Mouse (Mus musculus) left cerebral cortex, postnatal 36 days (tissue): ENCODE measurements around the gene 2300002M23Rik. TPM values are rescaled to one million over a fixed set of nuclear protein-coding genes. Genes with fewer than 3 reads are reported as not detected.

ENCODE experiments used
- DNase-seq, 2 experiments: peaks; one replicate each; pipeline ENCODE4 v3.0.0; 2021 to 2022; ENCODE audit warnings: low spot score in 2 of 2, mixed read lengths in 1 of 2
- intact Hi-C: fragments of 180-260 bp; cut with DNase I; formaldehyde crosslinking; loops from one replicate; pipeline ENCODE4 v1.15.1; 2025
- total RNA-seq, 2 experiments: library from RNA; stranded (reverse); gene quantifications; 2 replicates each; pipeline ENCODE4 v1.2.3; 2021

The 2300002M23Rik gene
- total RNA-seq, 2 experiments from 2014 or later, result not detected

- DNase-seq, result no peak
- intact Hi-C loops, result no loop called here
These were observed 12.4 kb upstream of the 2300002M23Rik start for GRCm38 (mm10) chr17:35554761-35555397.

- DNase-seq, result no peak
- intact Hi-C loops, result no loop called here
These were observed 11.0 kb upstream of the 2300002M23Rik start for GRCm38 (mm10) chr17:35556186-35556765.

DNA sequence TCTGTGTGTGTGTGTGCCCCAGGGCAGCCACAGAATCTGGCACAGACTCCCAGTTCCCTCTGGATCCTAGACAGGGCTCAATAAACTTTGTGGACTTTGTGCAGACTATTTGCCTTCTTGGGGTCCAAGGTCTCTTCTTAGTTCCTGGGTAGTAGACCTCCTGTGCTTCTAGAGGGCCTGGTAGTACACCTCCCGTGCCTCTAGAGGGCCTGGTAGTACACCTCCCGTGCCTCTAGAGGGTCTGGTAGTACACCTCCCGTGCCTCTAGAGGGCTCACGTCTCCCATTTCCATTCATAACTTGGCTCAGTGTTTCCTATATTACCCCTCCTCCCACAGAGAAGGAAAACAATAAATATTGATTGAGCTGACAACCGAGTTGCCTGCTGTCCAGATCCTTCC lies 10.4 kb upstream of the 2300002M23Rik start:
- intact Hi-C loops, result no loop called here
- no peak for DNase-seq

GRCm38 (mm10) chr17:35557351-35557750 lies 9.9 kb upstream of the 2300002M23Rik start:
- no peak for DNase-seq
- intact Hi-C loops, result no loop called here

GRCm38 (mm10) chr17:35558216-35558615 lies 9.0 kb upstream of the 2300002M23Rik start:
- intact Hi-C loops, result no loop called here

GRCm38 (mm10) chr17:35567767-35568166 lies 517 bp downstream of the 2300002M23Rik start:
- intact Hi-C loops, result no loop called here
- DNase-seq, result no peak

More at GRCm38 (mm10) chr17:35558216-35558615, 9.0 kb upstream of the 2300002M23Rik start:
- DNase-seq, result no peak

DNA sequence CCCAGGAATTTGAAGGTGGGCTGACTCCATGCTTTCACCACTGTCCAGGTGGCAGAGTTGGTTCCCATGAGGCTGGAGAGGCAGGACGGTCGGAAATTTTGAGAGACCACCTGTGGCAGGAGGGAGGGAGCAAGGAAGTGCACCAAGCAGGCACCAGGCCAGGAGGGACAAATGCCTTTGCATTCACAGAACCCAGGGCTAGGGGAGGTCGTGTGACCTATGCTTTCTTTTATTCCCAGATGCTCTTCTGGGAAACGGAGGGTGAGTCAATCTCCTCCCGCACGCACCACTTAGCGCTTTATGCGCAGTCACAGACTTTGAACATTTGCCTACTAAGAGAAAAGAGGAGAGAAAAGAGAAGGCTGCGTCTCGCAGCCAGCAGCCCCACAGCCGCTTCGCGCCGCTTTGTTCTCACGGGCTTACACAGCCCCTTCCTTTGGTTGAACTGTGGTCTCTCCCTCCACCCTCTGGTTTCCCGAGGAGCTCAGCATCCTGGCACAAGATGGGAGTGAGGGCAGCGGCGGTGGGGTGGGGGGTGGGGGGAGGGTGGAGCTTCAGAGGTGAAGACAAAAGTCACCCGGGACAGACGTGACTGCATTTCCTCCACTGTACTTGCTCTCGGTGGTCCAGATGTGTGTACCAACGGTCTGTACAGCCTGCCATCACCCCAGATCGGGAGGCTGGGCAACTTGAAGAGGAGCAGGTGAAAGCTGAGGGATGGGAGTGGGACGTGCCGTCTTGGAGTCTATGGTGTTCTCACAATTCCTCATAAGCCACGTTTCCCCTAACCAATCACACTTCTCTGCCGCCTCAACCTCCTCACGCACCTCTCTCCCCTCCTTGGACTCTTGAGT lies 2.1 kb downstream of the 2300002M23Rik start:
- DNase-seq, result no peak
- intact Hi-C loops, result no loop called here

GRCm38 (mm10) chr17:35570836-35571235 lies 3.6 kb downstream of the 2300002M23Rik start:
- intact Hi-C loops, result no loop called here
- DNase-seq, result no peak

DNA sequence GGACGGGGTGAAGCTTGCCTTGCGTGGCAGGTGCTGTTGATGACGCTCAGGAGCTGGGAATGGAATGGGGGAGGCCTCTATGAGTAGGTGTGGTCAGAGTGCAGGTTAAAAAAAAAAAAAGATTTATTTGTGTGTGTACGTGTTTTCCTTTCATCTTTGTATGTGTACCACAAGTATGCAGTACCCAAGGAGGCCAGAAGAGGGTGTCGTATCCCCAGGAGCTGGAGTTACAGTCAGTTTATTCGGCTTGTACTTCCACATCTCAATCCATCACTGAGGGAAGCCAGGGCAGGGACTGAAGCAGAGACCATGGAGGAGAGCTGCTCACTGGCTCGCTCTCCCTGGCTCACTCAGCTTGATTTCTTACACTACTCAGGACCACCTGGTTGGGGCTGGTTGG lies 4.2 kb downstream of the 2300002M23Rik start:
- DNase-seq, result no peak
- intact Hi-C loops, result no loop called here

- intact Hi-C loops, result no loop called here
- peak; percentile 41 to 64 for DNase-seq
These were observed 11.0 kb downstream of the 2300002M23Rik start for GRCm38 (mm10) chr17:35578211-35578610.

- DNase-seq, result no peak
- intact Hi-C loops, result loop anchor here (5.0 kb wide), 1 partner anchor 84 kb away; the partner anchor contains the start of gene Vars2
These were observed 15.7 kb downstream of the 2300002M23Rik start for GRCm38 (mm10) chr17:35582900-35583299.

- intact Hi-C loops, result loop anchor here (5.0 kb wide), 1 partner anchor 83 kb away; the partner anchor contains the start of gene Vars2
These were observed 17.2 kb downstream of the 2300002M23Rik start for GRCm38 (mm10) chr17:35584330-35584937.

DNA sequence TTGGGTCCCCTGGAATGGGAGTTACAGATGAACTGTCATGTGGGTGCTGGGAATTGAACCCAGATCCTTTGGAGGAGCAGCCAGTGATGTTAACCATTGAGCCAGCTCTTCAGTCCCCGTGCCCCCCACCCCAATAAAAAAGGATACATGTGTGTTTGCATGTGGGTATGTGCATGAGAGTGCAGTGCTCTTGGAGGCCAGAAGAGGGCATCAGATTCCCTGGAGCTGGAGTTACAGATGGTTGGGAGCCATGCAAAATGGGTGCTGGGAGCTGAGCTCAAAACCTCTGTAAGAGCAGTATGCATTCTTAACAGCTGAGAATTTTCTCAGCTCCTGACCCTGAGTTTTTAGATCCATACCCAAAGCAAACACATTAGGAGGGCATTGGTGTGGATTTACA lies 20.0 kb downstream of the 2300002M23Rik start:
- intact Hi-C loops, result loop anchor here (5.0 kb wide), 1 partner anchor 140 kb away; no protein-coding TSS in a partner anchor
- no peak for DNase-seq

More at GRCm38 (mm10) chr17:35584330-35584937, 17.2 kb downstream of the 2300002M23Rik start:
- DNase-seq, result peak; percentile 75 to 81

DNA sequence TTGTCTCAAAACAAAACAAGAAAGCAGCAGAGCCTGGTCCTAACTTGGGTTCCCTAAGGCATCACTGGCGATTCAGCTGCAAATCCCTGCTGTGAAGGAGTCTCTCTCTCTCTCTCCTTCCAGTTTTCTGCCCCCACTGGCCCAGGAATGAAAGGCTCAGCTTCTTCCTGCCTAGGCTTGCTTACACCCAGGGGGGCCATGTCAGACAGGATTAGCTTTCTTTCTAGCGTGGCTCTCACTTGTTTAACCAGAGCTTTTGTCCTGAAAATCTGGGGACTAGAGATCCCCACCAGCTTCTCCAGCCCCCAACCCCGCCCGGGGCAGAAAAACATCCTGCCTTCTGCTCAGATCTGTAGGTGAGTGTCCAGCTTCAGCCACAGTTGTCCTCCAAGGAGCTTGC lies 21.1 kb downstream of the 2300002M23Rik start:
- DNase-seq, result no peak
- intact Hi-C loops, result loop anchor here (5.0 kb wide), 1 partner anchor 139 kb away; no protein-coding TSS in a partner anchor

- intact Hi-C loops, result loop anchor here (5.0 kb wide), 2 partner anchors 37 to 147 kb away; partner anchors contain the start of gene Gm9573
- peak; percentile 76 to 77 for DNase-seq
These were observed 23.4 kb downstream of the 2300002M23Rik start for GRCm38 (mm10) chr17:35590410-35591218.

DNA sequence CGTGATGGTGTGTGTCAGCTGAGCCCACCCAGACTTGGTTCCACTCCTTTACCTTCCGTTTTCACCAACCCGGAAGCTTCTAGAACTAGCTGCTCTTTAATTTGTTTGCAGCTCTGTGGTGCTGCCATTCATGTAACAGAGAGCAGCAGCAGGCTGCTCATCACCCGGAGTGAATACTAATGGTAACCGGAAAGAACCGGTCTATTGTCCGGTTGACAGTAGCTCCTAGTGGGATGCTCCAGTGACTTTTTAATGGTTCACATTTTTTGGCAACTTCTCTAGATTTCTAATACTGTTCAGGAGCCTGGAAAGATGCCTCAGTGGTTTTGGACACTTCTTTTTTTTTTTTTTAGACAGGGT lies 23.9 kb downstream of the 2300002M23Rik start:
- no peak for DNase-seq
- intact Hi-C loops, result loop anchor here (5.0 kb wide), 2 partner anchors 36 to 146 kb away; partner anchors contain the start of gene Gm9573

DNA sequence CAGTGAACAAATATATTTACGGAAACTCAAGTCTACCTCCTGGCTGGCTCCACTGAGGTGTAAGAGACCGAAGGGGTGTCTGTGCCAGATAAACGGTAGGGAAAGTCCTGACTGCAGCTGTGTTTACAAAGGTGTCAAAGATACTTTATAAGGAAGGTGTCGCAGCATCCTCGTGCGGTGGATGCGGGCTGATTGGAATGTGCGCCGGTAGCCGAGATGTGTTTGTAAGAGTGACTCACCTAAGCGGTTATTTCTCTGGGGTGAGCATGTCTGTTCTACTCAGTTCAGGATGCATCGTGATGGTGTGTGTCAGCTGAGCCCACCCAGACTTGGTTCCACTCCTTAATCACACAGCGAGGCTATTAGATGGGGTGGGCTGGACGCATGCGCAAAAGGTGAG lies 24.5 kb downstream of the 2300002M23Rik start:
- intact Hi-C loops, result loop anchor here (5.0 kb wide), 2 partner anchors 36 to 146 kb away; partner anchors contain the start of gene Gm9573

GRCm38 (mm10) chr17:35592131-35592530 lies 24.9 kb downstream of the 2300002M23Rik start:
- intact Hi-C loops, result loop anchor here (5.0 kb wide), 2 partner anchors 35 to 145 kb away; partner anchors contain the start of gene Gm9573
- no peak for DNase-seq

More for the DNA sequence above, 24.5 kb downstream of the 2300002M23Rik start:
- DNase-seq, result no peak

- intact Hi-C loops, result loop anchor here (5.0 kb wide), 2 partner anchors 34 to 144 kb away; partner anchors contain the start of gene Gm9573
- no peak for DNase-seq
These were observed 26.5 kb downstream of the 2300002M23Rik start for GRCm38 (mm10) chr17:35593786-35594185.
